Mouse (Mus musculus) stomach, embryonic 14.5 days (tissue): ENCODE data around the gene Abcc4. TPM values are rescaled to one million over a fixed set of nuclear protein-coding genes. Genes with fewer than 3 reads are reported as not detected.

Experiments
- ATAC-seq: fragments of 200-750 bp; cut with Nextera tagmentation; 2 replicates; pipeline ENCODE4 v1.8.0; 2017; ENCODE audit warnings: low read depth, moderate TSS enrichment; ENCODE audit not compliant: insufficient number of reproducible peaks, insufficient read depth, low FRiP score
- H3K27ac ChIP-seq: fragments of 300-500 bp; sonication (generic); 2 replicates; pipeline ENCODE4 v1.5.1; 2014; ENCODE audit warnings: mild to moderate bottlenecking, low read length, moderate library complexity, mixed read lengths
- H3K27me3 ChIP-seq: fragments of 300-500 bp; sonication (generic); 2 replicates; pipeline ENCODE4 v1.6.1; 2014; ENCODE audit warnings: low read length, control low read depth, mixed read lengths; ENCODE audit not compliant: control insufficient read depth, insufficient read depth
- H3K36me3 ChIP-seq: fragments of 300-500 bp; sonication (generic); 2 replicates; pipeline ENCODE4 v1.6.1; 2014; ENCODE audit warnings: mild to moderate bottlenecking, control low read depth, low read length, moderate library complexity, mixed read lengths; ENCODE audit not compliant: control insufficient read depth, insufficient read depth
- H3K4me1 ChIP-seq: fragments of 300-500 bp; sonication (generic); 2 replicates; pipeline ENCODE4 v1.6.1; 2014; ENCODE audit warnings: low read length, control low read depth, mixed read lengths; ENCODE audit not compliant: control insufficient read depth, insufficient read depth
- H3K4me2 ChIP-seq: fragments of 300-500 bp; sonication (generic); replicated peaks from 2 replicates; pipeline ENCODE4 v1.6.1; 2014; ENCODE audit warnings: low read depth, low read length, control low read depth
- H3K4me3 ChIP-seq: fragments of 300-500 bp; sonication (generic); 2 replicates; pipeline ENCODE4 v1.5.1; 2014; ENCODE audit warnings: low read depth, low read length, control low read depth
- H3K9ac ChIP-seq: fragments of 300-500 bp; sonication (generic); replicated peaks from 2 replicates; pipeline ENCODE4 v1.6.1; 2014; ENCODE audit warnings: low read depth, mild to moderate bottlenecking, control low read depth, low read length, moderate library complexity, mixed read lengths
- H3K9me3 ChIP-seq: fragments of 300-500 bp; sonication (generic); 2 replicates; pipeline ENCODE4 v1.6.1; 2016; ENCODE audit warnings: low read depth, low read length, control low read depth; ENCODE audit not compliant: control insufficient read depth
- WGBS: fragments of 180-500 bp; shearing (Covaris S2); extraction: QIAGEN DNeasy Blood & Tissue Kit; methylation state at CpG from one replicate; pipeline ENCODE4 v1.1.7; 2014; 5-methylcytosine and 5-hydroxymethylcytosine counted together
- polyA plus RNA-seq: library from polyadenylated mRNA; unstranded; fragments of >200 nt; fragmentation: Nextera tagmentation; extraction: Ambion mirVana; gene quantifications from 2 replicates; pipeline ENCODE4 v1.2.1, GENCODE M21; 2014

The Abcc4 gene
- polyA plus RNA-seq, 1 experiment from 2014 or later, result 5.6 TPM

DNA sequence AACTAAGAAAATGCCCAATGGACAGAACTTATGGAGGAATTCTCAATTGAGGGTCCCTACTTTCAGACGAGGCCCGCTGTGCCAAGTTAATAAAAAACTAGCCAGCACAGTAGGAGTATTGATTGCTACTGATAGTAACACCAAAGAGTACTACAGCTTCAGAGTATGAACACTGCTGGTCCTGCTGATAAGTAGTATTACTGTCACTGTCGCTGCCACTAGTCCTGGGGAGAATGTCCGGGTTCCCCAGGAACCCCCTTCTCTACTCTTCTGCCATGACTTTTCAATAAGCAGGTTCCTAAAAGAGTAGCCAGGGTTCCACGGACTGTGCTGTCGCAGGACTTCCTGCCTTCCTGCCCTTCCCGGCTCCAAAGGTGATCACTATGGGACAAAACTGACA is 41.4 kb downstream of the Abcc4 start:
- no peak for ATAC-seq
- H3K4me3 ChIP-seq, result no peak overlapping the region
- H3K27me3 ChIP-seq, result no peaks in the 10 kb centered on the region
- WGBS, result 72% methylated on average over 7 of the region's 7 CpGs
- no peaks in the 10 kb centered on the region for H3K9me3 ChIP-seq
- no peaks in the 10 kb centered on the region for H3K36me3 ChIP-seq
- no peak overlapping the region for H3K9ac ChIP-seq
- no peak overlapping the region for H3K4me2 ChIP-seq
- no peak overlapping the region for H3K27ac ChIP-seq
- 0 out of 2 replicates have a peak, but pooled peaks cover 6% of the 10 kb centered on the region for H3K4me1 ChIP-seq

DNA sequence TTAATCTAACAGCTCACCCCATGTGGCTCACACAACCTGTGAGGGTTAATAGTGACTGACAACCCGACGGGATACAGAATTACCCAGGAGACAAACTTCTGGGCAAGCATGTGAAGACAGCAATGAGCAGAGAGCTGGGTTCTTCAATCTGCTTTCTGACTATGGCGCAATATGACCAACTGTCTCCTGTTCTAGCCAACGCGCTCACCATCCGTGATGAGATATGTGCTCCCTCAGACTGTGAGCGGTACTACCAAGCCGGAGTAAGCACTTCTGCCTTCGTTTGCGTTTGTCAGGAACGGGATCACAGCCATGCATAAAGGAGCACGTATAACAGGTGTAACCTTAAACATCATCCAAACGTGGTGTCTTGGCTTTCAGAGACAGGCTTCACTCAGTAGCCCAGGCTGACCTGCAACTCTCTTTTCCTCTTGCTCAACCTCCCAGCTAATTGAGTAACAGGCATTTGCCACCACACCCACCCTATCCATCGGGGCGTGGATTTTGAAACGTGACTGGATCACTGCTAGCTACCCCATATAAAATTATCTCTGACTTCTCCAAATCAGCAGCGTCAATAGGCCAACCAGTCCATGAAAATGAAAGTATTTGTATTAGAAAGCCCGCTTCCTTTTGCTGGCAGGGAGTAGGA is 43.3 kb downstream of the Abcc4 start:
- H3K27ac ChIP-seq, result no peak overlapping the region
- no peak overlapping the region for H3K4me2 ChIP-seq
- WGBS, result 88% methylated on average over 18 of the region's 18 CpGs
- no peaks in the 10 kb centered on the region for H3K36me3 ChIP-seq
- H3K4me1 ChIP-seq, result peaks cover 8% of the 10 kb centered on the region; the same call in 1 of the 2 replicates
- no peaks in the 10 kb centered on the region for H3K27me3 ChIP-seq
- H3K9ac ChIP-seq, result no peak overlapping the region
- H3K4me3 ChIP-seq, result no peak overlapping the region
- ATAC-seq, result no peak
- H3K9me3 ChIP-seq, result no peaks in the 10 kb centered on the region

DNA sequence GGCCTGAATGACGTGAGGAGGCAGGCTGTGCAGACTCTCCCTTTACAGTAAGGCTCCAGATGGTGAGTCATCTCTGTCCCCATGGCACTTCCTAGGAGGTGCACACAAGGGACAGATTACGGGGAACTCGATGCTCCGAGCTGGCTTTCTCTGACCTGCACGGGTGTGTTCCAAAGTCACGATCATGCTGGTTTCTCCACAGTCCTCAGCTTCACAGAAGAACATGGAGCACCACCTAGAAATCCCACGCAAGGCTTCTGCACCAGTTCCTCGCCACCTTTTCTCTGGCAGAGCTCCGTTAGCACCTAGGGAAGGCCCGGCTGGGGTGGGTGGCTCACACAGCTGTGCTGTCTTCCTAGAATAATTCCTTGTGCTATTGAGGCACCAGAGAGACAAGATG is 43.9 kb downstream of the Abcc4 start:
- Histone ChIP-seq H3K27ac (no peak overlapping the region), H3K4me3 (no peak overlapping the region), H3K27me3 (no peaks in the 10 kb centered on the region), H3K9ac (no peak overlapping the region), H3K9me3 (no peaks in the 10 kb centered on the region), H3K4me1 (peaks cover 10% of the 10 kb centered on the region; the same call in 1 of the 2 replicates), H3K36me3 (no peaks in the 10 kb centered on the region), H3K4me2 (no peak overlapping the region)
- ATAC-seq, result no peak
- 92% methylated on average over 10 of the region's 10 CpGs for WGBS

DNA sequence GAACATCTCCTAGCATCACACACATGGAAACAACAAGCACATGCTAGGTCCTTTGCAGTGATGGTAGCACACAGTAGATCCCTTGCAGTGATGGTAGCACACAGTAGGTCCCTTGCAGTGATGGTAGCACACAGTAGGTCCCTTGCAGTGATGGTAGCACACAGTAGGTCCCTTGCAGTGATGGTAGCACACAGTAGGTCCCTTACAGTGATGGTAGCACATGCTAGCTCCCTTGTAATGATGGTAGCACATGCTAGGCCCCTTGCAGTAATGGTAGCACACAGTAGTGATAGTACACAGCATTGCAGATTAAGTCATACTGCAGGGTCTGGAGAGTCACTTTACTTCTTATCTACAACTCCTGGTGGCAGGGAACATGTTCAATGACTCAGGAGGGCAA is 46.8 kb downstream of the Abcc4 start:
- Histone ChIP-seq H3K9ac (no peak overlapping the region), H3K4me2 (no peak overlapping the region), H3K9me3 (no peaks in the 10 kb centered on the region), H3K27me3 (no peaks in the 10 kb centered on the region), H3K36me3 (no peaks in the 10 kb centered on the region), H3K4me1 (peaks cover 14% of the 10 kb centered on the region; the same call in 1 of the 2 replicates), H3K27ac (no peak overlapping the region), H3K4me3 (no peak overlapping the region)
- ATAC-seq, result no peak

DNA sequence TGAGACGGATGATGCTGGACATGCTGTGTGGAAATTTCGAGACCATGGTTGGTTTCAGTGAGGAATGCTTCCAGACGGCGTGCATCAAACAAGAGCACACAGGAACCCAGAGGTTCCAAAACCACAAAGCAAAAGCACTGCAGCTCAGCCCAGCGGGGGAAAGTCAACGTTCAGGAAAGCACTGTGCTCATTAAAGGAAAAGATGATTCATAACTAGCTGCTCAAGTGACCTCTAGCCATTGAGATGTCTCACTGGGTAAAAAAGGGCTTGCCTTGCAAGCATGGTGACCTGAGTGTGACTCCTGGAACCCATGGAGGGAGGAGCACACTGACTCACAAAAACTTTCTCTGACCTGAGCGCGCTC is 47.7 kb downstream of the Abcc4 start:
- ATAC-seq, result no peak
- H3K27ac ChIP-seq, result no peak overlapping the region
- WGBS, result 74% methylated on average over 8 of the region's 8 CpGs
- no peak overlapping the region for H3K4me2 ChIP-seq
- no peaks in the 10 kb centered on the region for H3K9me3 ChIP-seq
- H3K4me3 ChIP-seq, result no peak overlapping the region
- no peaks in the 10 kb centered on the region for H3K27me3 ChIP-seq
- no peak overlapping the region for H3K9ac ChIP-seq
- H3K36me3 ChIP-seq, result no peaks in the 10 kb centered on the region
- H3K4me1 ChIP-seq, result peaks cover 14% of the 10 kb centered on the region; the same call in 1 of the 2 replicates

DNA sequence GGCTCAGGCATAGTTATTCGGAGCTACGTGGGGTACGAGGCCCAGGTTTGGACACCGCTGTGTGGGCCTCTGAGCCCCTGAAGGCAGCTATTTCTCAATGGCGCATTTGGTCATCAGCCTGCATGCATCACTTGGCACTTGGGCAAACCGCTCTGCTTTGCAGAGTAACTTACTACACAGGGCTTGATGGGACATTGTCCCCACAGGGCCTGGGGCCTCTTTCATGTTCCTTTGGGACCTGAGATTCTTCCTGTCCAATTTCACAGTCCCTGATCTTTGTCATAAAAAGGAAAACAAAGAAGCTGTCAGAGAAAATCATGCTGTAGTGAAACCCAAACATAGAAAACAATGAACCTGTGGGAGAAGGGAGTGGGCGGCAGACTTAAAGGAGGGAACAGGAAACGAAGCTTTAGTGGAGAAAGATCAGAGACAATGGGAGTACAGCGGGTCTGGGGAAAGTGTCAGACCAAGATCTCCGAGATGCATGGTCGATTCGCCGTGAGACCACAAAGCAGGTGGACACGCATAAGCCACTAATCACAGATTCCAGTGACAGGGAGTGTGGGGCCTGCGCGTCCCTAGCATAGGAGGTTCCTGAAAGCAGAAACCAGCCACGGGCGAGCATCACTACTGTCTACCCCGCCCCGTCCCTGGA is 48.2 kb downstream of the Abcc4 start:
- Histone ChIP-seq H3K27ac (no peak overlapping the region), H3K4me2 (no peak overlapping the region), H3K4me1 (peaks cover 14% of the 10 kb centered on the region; the same call in 1 of the 2 replicates), H3K27me3 (no peaks in the 10 kb centered on the region), H3K4me3 (no peak overlapping the region), H3K9ac (no peak overlapping the region), H3K9me3 (no peaks in the 10 kb centered on the region), H3K36me3 (no peaks in the 10 kb centered on the region)
- ATAC-seq, result no peak
- WGBS, result 74% methylated on average over 20 of the region's 20 CpGs

DNA sequence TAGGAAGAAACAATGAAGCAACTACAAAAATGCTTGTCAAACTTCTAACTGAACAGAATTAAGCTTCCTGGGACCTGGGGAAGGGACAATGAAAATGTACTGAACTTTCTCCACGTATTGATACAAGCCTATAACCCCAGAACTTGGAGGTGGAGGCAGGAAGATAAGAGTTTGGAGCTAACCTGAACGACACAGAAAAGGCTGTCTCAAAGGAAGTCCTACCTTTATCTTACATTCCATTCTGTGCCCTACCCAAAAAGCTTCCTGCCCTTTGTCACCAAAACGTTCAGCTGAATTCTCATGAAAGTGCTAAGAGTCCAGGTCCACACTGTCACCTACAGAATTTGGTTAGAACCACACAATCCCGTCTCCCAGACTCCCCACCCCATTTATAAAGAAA is 48.8 kb downstream of the Abcc4 start:
- H3K4me1 ChIP-seq, result peaks cover 14% of the 10 kb centered on the region; the same call in 1 of the 2 replicates
- H3K9me3 ChIP-seq, result no peaks in the 10 kb centered on the region
- H3K4me3 ChIP-seq, result no peak overlapping the region
- ATAC-seq, result no peak
- no peak overlapping the region for H3K9ac ChIP-seq
- no peak overlapping the region; the same call in 1 of the 2 replicates for H3K27ac ChIP-seq
- H3K4me2 ChIP-seq, result no peak overlapping the region
- no peaks in the 10 kb centered on the region for H3K27me3 ChIP-seq
- 55% methylated on average over 4 of the region's 4 CpGs for WGBS
- H3K36me3 ChIP-seq, result no peaks in the 10 kb centered on the region

DNA sequence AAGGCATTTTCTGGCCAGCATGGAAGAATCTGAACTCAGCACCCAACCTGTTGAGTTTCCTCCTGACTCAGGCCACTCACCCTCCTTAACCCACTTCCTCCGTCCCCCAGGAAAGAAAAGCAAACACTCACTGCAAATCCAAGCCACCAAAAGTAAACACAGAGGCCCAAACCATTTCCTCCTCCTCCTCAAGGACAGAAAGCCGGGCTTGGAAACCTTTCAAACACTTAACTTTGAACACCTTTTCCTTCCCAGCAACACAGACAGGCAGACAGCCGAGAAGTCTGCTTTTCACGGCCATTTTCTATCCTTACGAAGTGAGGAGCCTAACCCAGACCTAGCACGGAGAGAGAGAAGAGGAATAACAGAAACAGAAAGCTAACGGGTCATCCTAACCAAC is 50.0 kb downstream of the Abcc4 start:
- Histone ChIP-seq H3K4me3 (no peak overlapping the region), H3K36me3 (no peaks in the 10 kb centered on the region), H3K27ac (no peak overlapping the region; the same call in 1 of the 2 replicates), H3K9me3 (no peaks in the 10 kb centered on the region), H3K9ac (no peak overlapping the region), H3K4me1 (peaks cover 14% of the 10 kb centered on the region; the same call in 1 of the 2 replicates), H3K27me3 (no peaks in the 10 kb centered on the region), H3K4me2 (no peak overlapping the region)
- ATAC-seq, result no peak
- 52% methylated on average over 7 of the region's 7 CpGs for WGBS
